Mouse (Mus musculus) adrenal gland, postnatal 14 days (tissue): ENCODE results near the gene Zcchc3. TPM values are rescaled to one million over a fixed set of nuclear protein-coding genes. Genes with fewer than 3 reads are reported as not detected.
A peak's percentile ranks its signal among the peaks of the same experiment; 100 is the strongest.
"Not testable (repeated sequence)": the region's sequence is repeated elsewhere in the genome, so short reads cannot be mapped to it uniquely, and the experiment has no call there.

Experiments used
- DNase-seq: peaks from one replicate; pipeline ENCODE4 v3.0.0; 2021; ENCODE audit warnings: mixed read lengths
- long read RNA-seq, 2 experiments: library from polyadenylated mRNA; stranded (forward); transcript quantifications; one replicate each; pipeline ENCODE4 v2.0.0; 2021
- total RNA-seq: library from RNA; stranded (reverse); gene quantifications from 2 replicates; pipeline ENCODE4 v1.2.3, GENCODE M21; 2021

The Zcchc3 gene
- 8.3 and 9.9 TPM in 2 replicates for total RNA-seq
- long read RNA-seq, experiment 1, transcript Zcchc3-201 (1 exons, 3,073 nt), result major isoform, 30 of 30 reads
- long read RNA-seq, experiment 1, partial matches to known transcripts, result 0 of 30 reads
- long read RNA-seq, experiment 1, other reads (novel, unspliced or antisense), result 0 of 30 reads
- long read RNA-seq, experiment 2, transcript Zcchc3-201 (1 exons, 3,073 nt), result major isoform, 20 of 20 reads
- long read RNA-seq, experiment 2, partial matches to known transcripts, result 0 of 20 reads
- long read RNA-seq, experiment 2, other reads (novel, unspliced or antisense), result 0 of 20 reads

DNA sequence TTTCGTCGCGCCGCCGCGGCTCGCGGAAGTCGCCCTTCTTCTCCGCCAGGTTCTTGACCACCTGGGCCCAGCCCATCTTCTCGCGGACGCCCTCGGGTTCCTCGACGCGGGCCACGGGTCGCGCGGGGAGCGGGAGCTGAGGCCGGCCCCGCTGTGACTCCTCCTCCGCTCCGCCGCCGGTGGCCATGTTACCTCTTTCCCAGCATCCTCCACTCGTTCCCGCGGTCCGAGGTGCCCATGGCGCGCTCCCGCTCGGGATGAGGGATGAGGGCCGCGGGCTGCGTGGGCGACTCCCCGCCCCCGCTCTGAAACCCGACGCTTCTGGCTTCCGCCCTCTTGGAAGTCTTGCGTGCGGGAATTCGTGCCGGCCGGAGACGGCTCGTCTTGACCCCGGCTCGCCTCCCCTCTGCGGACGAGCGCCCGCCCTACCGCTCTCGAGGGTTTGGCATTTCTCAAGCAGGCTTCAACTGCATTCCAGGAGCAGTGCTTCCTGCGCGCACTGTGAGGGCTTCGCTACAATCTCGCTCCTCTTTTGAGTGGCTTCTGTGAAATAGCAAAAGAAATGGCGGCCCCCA lies at the start of gene Zcchc3:
Gene Zcchc3 (minus strand): TSS at position 437 of the 575 bp plus-strand sequence.
- DNase-seq, result peak; percentile 94

DNA sequence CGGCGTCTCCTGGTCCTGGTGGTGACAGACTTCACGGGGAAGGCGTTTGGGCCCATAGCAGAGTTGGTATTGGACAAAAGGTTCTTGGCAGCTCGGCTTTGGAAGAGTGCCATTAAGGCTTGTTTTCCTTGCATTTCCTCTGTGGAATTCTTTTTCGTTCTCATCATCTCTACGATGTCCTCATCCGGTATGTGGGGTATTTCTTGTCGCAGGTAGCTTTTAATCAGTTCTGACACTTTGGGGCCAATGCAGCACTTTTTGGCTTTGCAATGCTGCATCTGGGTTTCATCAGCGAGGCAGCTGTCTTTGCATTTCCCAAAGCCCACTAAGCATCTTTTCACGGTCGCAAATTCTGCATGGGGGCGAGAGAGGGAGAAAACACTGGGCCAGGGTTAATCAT lies 44.4 kb upstream of the Zcchc3 start:
- DNase-seq, result no peak

DNA sequence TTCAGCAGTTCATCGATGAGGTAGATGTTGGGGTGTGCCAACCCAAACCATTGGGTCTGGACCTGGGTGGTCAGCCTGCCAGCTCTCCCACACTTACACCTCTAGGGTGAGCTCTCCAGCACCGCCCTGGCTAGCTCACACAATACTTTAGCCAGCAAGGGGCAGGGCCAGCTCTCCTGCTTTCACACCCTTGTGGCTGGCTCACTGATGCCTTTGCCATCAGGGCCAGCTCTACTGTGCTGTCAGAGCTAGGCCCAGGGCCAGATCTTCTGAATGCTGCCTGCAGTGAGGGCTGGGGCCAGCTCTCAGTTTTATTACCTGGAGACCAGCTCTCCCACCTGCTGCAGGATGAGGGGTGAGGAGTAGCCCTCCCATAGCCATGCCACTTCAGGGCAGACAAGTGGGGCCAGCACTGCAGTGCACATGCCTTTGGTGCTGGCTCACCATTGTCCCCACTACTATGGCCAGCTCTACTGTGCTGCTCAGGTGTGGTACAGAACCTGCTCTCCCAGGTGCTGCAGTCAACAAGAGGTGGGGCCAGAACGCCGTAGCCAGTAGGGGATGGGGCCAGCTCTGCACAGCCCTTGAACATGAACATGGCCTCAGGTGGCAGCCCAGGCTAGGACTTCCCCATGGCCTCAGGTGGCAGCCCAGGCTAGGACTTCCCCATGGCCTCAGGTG lies 37.4 kb upstream of the Zcchc3 start:
- no peak for DNase-seq

DNA sequence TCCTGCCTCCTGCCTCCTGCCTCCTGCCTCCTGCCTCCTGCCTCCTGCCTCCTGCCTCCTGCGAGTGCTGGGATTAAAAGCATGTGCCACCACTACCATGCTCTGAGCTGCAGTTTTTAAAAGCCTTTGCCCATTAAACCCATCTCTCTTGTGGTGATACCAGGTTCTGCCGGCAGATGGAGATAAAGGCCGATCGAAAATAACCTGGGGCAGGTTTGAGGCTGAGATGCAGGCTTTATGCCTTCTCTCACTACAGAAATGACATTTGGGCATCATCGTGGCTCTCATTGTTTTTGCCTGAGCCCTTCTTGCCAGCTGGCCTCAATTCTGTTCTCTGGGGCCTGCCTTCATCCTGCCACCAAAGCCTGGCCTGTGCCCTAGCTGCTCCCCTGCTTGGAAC lies 35.4 kb upstream of the Zcchc3 start:
- peak; percentile 75 for DNase-seq

DNA sequence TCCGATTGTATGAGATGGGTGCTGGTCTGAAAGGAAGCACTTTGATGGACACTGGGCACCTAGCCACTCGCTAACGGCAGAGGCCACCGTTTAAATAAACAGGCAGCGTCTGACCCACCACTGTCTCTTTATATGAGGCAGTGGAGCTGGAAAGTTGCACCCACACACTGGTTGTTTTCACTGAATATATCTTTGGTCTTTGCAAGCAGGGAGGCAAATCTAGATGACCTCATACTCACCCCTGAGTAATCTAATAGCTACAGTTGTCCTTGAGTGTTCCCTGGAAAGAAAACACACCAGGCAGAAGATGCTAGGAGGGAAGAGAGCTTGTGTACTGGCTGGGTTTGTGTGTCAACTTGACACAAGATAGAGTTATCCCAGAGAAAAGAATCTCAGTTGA lies 32.6 kb upstream of the Zcchc3 start:
- no peak for DNase-seq

GRCm38 (mm10) chr2:152446642-152447041 lies 31.8 kb upstream of the Zcchc3 start:
- DNase-seq, result no peak

DNA sequence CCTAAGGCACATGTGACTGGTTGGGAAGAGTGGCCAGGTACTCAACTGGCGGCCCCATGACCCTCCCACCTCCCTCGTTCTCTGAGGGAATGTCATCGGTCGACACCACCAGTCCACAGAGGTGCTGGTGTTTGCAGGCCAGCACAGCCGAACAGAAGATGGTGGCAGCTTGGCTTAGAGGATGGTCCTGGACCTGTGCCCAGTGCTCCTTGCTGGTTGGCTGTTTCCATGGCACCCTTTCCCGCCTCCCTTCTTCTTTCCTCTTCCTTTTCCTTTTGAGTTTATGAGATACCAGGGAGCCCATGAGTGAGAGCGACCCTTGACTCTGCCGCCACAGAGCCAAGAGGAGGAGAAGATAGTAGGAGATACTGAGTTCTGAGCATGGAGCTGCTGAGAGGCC lies 28.5 kb upstream of the Zcchc3 start:
- DNase-seq, result no peak

DNA sequence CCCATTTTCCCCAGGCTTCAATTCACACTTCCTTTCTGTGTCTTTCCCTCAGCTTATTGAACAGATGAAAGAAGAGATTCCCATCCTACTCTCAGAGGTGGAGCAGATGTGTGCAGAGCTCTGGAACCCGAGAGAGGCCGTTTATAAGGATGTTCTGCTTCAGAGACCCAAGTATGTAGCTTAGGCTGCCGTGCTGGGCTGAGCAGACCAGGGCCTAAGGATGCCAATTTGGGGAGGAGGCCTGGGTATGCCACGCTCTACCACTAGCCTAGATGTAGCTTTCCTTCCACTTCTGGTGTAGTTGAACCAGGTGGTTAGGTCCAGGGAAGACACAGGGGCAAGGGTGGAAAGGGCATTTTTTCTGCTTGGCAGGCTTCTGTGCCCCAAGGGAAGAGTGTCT lies 27.5 kb upstream of the Zcchc3 start:
- DNase-seq, result no peak

DNA sequence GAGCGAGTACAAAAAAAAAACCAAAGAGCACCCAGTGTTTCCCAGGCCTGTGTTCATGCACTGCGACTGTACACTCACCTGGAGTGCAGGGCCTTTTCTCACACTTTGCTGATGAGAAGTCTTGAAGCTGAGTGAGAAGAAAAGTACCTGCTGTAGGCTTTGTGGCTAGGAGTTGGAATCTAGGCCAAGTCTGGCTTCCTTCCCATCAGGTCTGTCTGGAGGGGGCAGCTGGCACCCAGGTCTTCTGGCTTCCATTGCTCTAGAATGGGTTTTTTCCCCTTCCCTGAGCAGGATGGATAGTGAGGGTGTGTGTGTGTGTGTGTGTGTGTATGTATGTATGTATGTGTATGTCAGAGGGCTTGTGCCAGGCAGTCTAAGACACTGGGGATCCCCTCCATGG lies 25.0 kb upstream of the Zcchc3 start:
- no peak for DNase-seq

GRCm38 (mm10) chr2:152438963-152439362 lies 24.1 kb upstream of the Zcchc3 start:
- no peak for DNase-seq

- DNase-seq, result peak; percentile 95
Measured at GRCm38 (mm10) chr2:152436983-152437860, 22.4 kb upstream of the Zcchc3 start.

GRCm38 (mm10) chr2:152436405-152436901 lies 21.6 kb upstream of the Zcchc3 start:
- peak; percentile 24 for DNase-seq

DNA sequence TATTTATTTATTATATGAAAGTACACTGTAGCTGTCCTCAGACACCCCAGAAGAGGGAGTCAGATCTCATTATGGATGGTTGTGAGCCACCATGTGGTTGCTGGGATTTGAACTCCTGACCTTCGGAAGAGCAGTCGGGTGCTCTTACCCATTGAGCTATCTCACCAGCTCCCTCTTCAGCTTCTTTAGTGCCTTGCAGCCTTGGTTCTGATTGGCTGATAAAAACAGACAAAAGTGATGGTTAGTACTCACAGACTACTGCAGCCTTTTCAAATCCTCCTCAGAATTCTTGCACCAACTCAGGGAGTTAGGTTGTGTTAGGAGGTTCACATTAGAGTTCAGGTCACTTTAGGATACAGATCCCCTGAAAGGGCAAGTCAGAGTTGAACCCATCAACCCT lies 13.7 kb upstream of the Zcchc3 start:
- DNase-seq, result not testable (repeated sequence)

DNA sequence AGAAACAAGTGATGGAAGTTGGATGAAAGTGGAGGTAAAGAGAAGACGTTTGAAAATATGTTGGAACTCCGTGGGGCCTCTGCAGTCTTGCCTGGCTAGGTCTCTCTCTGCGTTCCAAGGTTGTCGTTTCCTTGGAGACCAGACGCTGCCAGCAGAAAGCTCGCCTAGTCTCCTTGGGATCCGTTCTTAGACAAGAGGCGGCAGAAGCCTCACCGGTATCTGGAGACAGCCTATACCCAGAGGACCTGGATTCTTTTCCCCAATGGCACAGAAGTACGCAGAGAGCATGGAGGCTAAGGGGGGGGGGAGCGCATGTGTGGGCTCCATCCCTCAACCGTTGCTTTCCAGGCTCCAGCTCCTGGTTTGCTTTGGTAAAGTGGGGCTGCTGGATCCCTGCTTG lies 12.7 kb upstream of the Zcchc3 start:
- peak; percentile 52 for DNase-seq

- no peak for DNase-seq
Measured at GRCm38 (mm10) chr2:152415786-152416185, 959 bp upstream of the Zcchc3 start.

DNA sequence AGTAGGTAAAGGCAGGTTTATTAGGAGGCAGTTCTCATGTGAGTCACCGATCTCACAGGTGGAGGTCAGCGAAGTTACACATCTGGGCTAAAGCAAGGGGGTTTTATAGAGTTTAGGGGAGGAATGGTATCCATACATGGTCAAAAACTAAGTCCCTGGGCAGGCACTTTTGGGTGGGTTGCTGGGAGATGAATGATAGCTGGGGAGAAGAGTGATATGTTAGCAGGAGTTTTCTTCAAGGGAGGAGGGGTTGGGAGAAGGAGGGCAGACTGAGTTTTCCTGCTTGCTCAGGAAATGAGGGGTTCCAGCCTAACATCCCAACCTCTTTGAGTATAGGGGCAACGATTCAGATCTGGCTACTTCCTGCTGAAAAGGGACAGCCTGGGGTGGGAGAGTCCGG lies 460 bp upstream of the Zcchc3 start, which contains the start of gene 6820408C15Rik:
Gene 6820408C15Rik (plus strand): TSS at position 301 of the 400 bp plus-strand sequence.
- no peak for DNase-seq

DNA sequence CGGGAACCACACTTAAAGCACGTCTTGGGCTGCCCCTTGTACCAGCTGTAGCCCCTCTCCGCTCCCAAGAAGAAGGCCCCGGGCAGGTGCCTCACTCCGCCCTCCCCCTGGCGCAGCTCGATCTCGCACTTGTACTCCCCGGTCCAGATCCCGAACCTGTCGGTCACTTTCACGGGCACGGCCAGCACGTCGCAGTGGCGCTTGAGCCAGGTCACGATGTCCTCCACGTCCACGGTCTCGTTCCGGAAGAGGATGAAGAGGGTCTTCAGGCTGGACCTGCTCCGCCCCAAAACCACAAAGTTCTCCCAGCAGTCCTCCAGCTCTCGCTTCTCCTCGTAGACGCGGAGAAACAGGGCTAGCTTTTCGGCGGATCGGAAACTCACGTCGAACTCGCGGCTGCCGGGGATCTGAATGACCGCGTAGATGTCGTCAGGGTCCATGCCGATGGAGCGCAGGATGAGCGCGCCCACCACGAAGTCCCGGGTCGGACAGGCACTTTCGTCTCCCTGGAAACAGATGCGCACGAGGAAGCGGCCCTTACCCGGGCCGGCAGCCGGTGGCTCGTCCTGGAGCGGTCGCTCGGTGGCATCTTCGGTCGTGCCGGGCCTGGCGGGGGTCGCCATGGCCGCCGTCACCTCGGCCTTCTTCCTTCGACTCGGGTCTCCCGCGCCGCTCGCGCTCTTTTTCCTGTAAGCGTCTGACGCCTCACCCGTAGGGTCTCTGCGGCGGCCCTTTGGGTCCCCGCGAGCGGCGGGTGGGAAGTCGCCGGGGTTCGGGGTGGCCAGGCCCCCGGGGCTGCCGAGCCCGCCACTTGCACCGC lies 852 bp downstream of the Zcchc3 start:
- DNase-seq, result peak; percentile 53

DNA sequence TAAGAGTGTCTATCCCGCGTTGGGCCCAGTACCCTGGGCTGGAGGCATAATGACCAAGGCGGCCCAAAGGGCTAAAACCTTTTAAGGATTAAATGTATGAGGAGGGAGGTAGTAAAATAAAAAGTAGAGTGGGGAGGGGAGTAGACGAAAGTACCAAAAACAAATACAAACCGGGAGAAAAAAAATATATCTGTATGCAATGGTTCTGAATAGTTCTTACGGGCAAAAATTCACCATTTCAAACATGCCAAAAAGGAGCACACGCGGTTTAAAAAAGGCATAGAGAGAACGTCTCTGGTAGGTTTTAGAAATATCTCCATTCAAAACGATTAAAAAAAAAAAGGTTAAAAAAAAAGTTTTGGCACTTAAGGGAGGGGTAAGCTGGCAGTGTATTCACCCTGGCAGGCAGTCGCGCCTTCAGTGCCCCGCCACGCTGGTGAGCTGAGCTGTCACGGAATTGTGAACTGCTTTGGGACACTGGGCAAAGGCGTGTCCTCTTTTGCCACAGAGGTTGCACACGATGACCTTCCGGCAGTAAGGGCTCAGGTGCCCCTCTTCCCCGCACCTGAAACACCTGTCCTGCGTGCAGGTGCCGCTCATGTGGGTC lies 1.6 kb downstream of the Zcchc3 start:
- DNase-seq, result peak; percentile 65

- no peak for DNase-seq
Measured at GRCm38 (mm10) chr2:152412526-152413157, 2.2 kb downstream of the Zcchc3 start.

DNA sequence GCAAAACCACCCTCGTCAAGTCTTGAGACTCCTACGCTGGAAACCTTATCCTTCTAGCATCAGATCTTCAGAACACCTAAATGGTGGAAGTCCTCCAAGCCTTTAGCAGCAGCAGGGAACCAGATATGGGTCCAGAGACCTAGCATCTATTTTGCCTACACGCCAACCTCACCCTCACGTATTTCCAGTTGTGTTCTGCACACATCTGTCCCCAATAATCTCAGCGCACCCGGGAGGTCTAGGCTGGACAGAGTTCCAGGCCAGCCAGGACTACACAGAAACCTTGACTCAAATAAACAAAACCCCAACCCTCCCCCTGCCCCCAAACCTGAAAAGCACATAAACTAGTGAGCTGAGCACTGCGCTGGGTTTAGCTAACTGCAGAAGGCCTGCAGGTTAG lies 3.4 kb downstream of the Zcchc3 start:
- no peak for DNase-seq
